Comparison of ENCODE assay signal across 23 mouse cellular contexts in genomic region chr6:55887598-55887997, GRCm38 (mm10). TPM values are rescaled to one million over a fixed set of nuclear protein-coding genes. Genes with fewer than 3 reads are reported as not detected.
DNase-seq lines count a peak whose midpoint lies in the region; ATAC-seq and TF ChIP-seq lines count a peak whose summit lies in the region.
"Had no signal": no experiment of that assay in that cellular context is flagged by ENCODE, and none has a peak within 500 bp of the region (broad histone marks: within the 10 kb centered on the region; RNA-seq: fewer than 3 reads in every experiment).

No protein-coding gene starts in this region.

- 26% methylated on average over 1 of the region's 1 CpGs for WGBS in liver, adult 2 months
- WGBS in liver, postnatal 0 days (ENCODE audit: insufficient replicate concordance): 67% methylated on average over 1 of the region's 1 CpGs

- peak; percentile 76 for DNase-seq in liver, adult 2 months (ENCODE audit: extremely low read depth, low read depth, low spot score)
- no peak for DNase-seq in liver, postnatal 0 days
- DNase-seq: adrenal gland, adult 2 months; adrenal gland, adult 8-10 months; adrenal gland, postnatal 10 days; adrenal gland, postnatal 14 days; adrenal gland, postnatal 25 days; adrenal gland, postnatal 36 days; B cell, adult 2 months; cerebellum, adult 11 months; cerebellum, adult 11-12 months; cerebellum, adult 18-20 months; cerebellum, adult 2 months had no signal

- H3K9ac ChIP-seq in liver, adult 2 months (ENCODE audit: low read depth, low read length): no peak overlapping the region
- H3K9ac ChIP-seq in liver, postnatal 0 days (replicated peaks): no peak overlapping the region

- ATAC-seq in liver, postnatal 0 days: no peak
- ATAC-seq: activated CD4-positive, CD25-positive, alpha-beta regulatory T cell, adult 4 months; CD4-positive, CD25-positive, alpha-beta regulatory T cell, adult 4 months; Patski had no signal

- H3K36me3 ChIP-seq in liver, adult 2 months (ENCODE audit: control insufficient read depth, insufficient read depth, low read length): no peaks in the 10 kb centered on the region
- no peaks in the 10 kb centered on the region for H3K36me3 ChIP-seq in liver, postnatal 0 days (replicated peaks; ENCODE audit: insufficient read depth, low read length)
- H3K36me3 ChIP-seq: G1E had no signal

- H3K4me3 ChIP-seq in liver, adult 2 months (ENCODE audit: insufficient read depth, low read depth, low read length): no peak overlapping the region
- H3K4me3 ChIP-seq in liver, postnatal 0 days (ENCODE audit: low read depth, low read length): no peak overlapping the region

- H3K27me3 ChIP-seq in liver, adult 2 months (ENCODE audit: control insufficient read depth, insufficient read depth, low read length): no peaks in the 10 kb centered on the region
- H3K27me3 ChIP-seq in liver, postnatal 0 days (ENCODE audit: insufficient read depth, low read length): no peaks in the 10 kb centered on the region
- H3K27me3 ChIP-seq: CH12.LX, Patski had no signal

- H3K4me2 ChIP-seq in liver, postnatal 0 days (ENCODE audit: low read depth, low read length): no peak overlapping the region

- no peak for TF ChIP-seq EP300 in liver, postnatal 0 days (IDR thresholded peaks at IDR 0.05; ENCODE audit: low read depth)

- H3K79me2 ChIP-seq in liver, adult 2 months (ENCODE audit: control insufficient read depth, insufficient read depth, low read length): no peaks in the 10 kb centered on the region

- no peaks in the 10 kb centered on the region for H3K9me3 ChIP-seq in liver, postnatal 0 days (ENCODE audit: low read length)
- H3K9me3 ChIP-seq: G1E had no signal

- H3K4me1 ChIP-seq in liver, adult 2 months (ENCODE audit: control insufficient read depth, insufficient read depth, low read length): no peaks in the 10 kb centered on the region
- H3K4me1 ChIP-seq in liver, postnatal 0 days (ENCODE audit: insufficient read depth): no peaks in the 10 kb centered on the region

- no peak for TF ChIP-seq POLR2A in liver, adult 2 months (IDR thresholded peaks at IDR 0.05; ENCODE audit: extremely low read depth, insufficient read depth, low read length)

- H3K27ac ChIP-seq in liver, adult 2 months (replicated peaks; ENCODE audit: insufficient read depth, low read depth, low read length): no peak overlapping the region
- H3K27ac ChIP-seq in liver, postnatal 0 days (ENCODE audit: low read depth): no peak overlapping the region

- TF ChIP-seq CTCF in liver, adult 2 months (IDR thresholded peaks at IDR 0.05; ENCODE audit: low read depth, low read length): no peak
- no peak for TF ChIP-seq CTCF in liver, postnatal 0 days (IDR thresholded peaks at IDR 0.05; ENCODE audit: low read depth)

RNA-seq across cellular contexts. Expression of gene Itprid1, which starts 50.9 kb away (rescaled TPM):
- total RNA-seq in liver, adult 2 months (2014; rRNA removed): not detected in 2 replicates
- polyA plus RNA-seq in liver, adult 2 months (2012; rRNA removed): not detected in 2 replicates
- not detected in 2 replicates for polyA plus RNA-seq in liver, postnatal 0 days (2015; fragmentation: Nextera tagmentation; extraction: Ambion mirVana)
- total RNA-seq: adrenal gland, adult 18-20 months; adrenal gland, postnatal 4 days; ES-E14; G1E; MEL had no signal
- polyA plus RNA-seq: activated CD4-positive, CD25-positive, alpha-beta regulatory T cell, adult 4 months; adrenal gland, adult 2 months; C2C12; CD4-positive, CD25-positive, alpha-beta regulatory T cell, adult 4 months; cerebellum, adult 2 months; G1E; Patski had no signal
